Mouse (Mus musculus) ES-E14 (cell line): Measurements from ENCODE around the gene Pthlh.

Experiments used
- CHD2 ChIP-seq: IDR thresholded peaks from 2 replicates; pipeline ENCODE4 v1.6.1; 2014; ENCODE audit warnings: mild to moderate bottlenecking, low read depth, low read length, inconsistent platforms
- HCFC1 ChIP-seq: IDR thresholded peaks from 2 replicates; pipeline ENCODE4 v1.6.1; 2012; ENCODE audit warnings: low read length, inconsistent platforms, borderline replicate concordance; ENCODE audit not compliant: insufficient read depth
- ZNF384 ChIP-seq: IDR thresholded peaks from 2 replicates; pipeline ENCODE4 v1.6.1; 2012; ENCODE audit warnings: low read depth, low read length, inconsistent platforms

GRCm38 (mm10) chr6:147243655-147244054 is 20.3 kb downstream of the Pthlh start:
- no peak for TF ChIP-seq ZNF384
- no peak for TF ChIP-seq CHD2
- no peak for TF ChIP-seq HCFC1
